Mouse (Mus musculus): ENCODE data around the gene Plekha5. TPM values are rescaled to one million over a fixed set of nuclear protein-coding genes. Genes with fewer than 3 reads are reported as not detected.
"Not testable (repeated sequence)": the region's sequence is repeated elsewhere in the genome, so short reads cannot be mapped to it uniquely, and the experiment has no call there.

The Plekha5 gene
- total RNA-seq, 2 experiments from 2014 or later = 14.5 to 17.3 TPM

GRCm38 (mm10) chr6:140598516-140598915, 174.7 kb downstream of the Plekha5 start:
- no peak for DNase-seq
- intact Hi-C loops (cut with DNase I; ENCODE audit: low total_unique reads) = no loop called here

GRCm38 (mm10) chr6:140599337-140599736, 175.5 kb downstream of the Plekha5 start:
- intact Hi-C loops (cut with DNase I; ENCODE audit: low total_unique reads) = no loop called here
- no peak for DNase-seq

- intact Hi-C loops (cut with DNase I; ENCODE audit: low total_unique reads); DNase-seq: not testable (repeated sequence)
Observed at GRCm38 (mm10) chr6:140600671-140601070, 176.8 kb downstream of the Plekha5 start.

- no peak for DNase-seq
- intact Hi-C loops (cut with DNase I; ENCODE audit: low total_unique reads) = no loop called here
Observed at GRCm38 (mm10) chr6:140601175-140601574, 177.3 kb downstream of the Plekha5 start.

- no peak for DNase-seq
- intact Hi-C loops (cut with DNase I; ENCODE audit: low total_unique reads) = no loop called here
Observed at GRCm38 (mm10) chr6:140603228-140603944, 179.5 kb downstream of the Plekha5 start.

GRCm38 (mm10) chr6:140605173-140605572, 181.3 kb downstream of the Plekha5 start:
- intact Hi-C loops (cut with DNase I; ENCODE audit: low total_unique reads); DNase-seq: not testable (repeated sequence)

GRCm38 (mm10) chr6:140605732-140606131, 181.9 kb downstream of the Plekha5 start:
- intact Hi-C loops (cut with DNase I; ENCODE audit: low total_unique reads) = no loop called here

GRCm38 (mm10) chr6:140606534-140606933, 182.7 kb downstream of the Plekha5 start:
- DNase-seq = no peak
- intact Hi-C loops (cut with DNase I; ENCODE audit: low total_unique reads) = no loop called here

More at GRCm38 (mm10) chr6:140605732-140606131, 181.9 kb downstream of the Plekha5 start:
- no peak for DNase-seq

GRCm38 (mm10) chr6:140608666-140609065, 184.8 kb downstream of the Plekha5 start:
- intact Hi-C loops (cut with DNase I; ENCODE audit: low total_unique reads) = no loop called here
- no peak for DNase-seq

- intact Hi-C loops (cut with DNase I; ENCODE audit: low total_unique reads) = no loop called here
Observed at GRCm38 (mm10) chr6:140609533-140609932, 185.7 kb downstream of the Plekha5 start.

GRCm38 (mm10) chr6:140610117-140610516, 186.3 kb downstream of the Plekha5 start:
- DNase-seq = no peak
- intact Hi-C loops (cut with DNase I; ENCODE audit: low total_unique reads) = no loop called here

More at GRCm38 (mm10) chr6:140609533-140609932, 185.7 kb downstream of the Plekha5 start:
- DNase-seq = no peak

- DNase-seq = no peak
- intact Hi-C loops (cut with DNase I; ENCODE audit: low total_unique reads) = no loop called here
Observed at GRCm38 (mm10) chr6:140611282-140611681, 187.4 kb downstream of the Plekha5 start.

GRCm38 (mm10) chr6:140611893-140612473, 188.1 kb downstream of the Plekha5 start:
- intact Hi-C loops (cut with DNase I; ENCODE audit: low total_unique reads) = no loop called here
- no peak for DNase-seq

GRCm38 (mm10) chr6:140613822-140614221, 190.0 kb downstream of the Plekha5 start:
- no peak for DNase-seq
- intact Hi-C loops (cut with DNase I; ENCODE audit: low total_unique reads) = no loop called here

- intact Hi-C loops (cut with DNase I; ENCODE audit: low total_unique reads) = no loop called here
Observed at GRCm38 (mm10) chr6:140614711-140615110, 190.9 kb downstream of the Plekha5 start.

GRCm38 (mm10) chr6:140620531-140621349, 196.9 kb downstream of the Plekha5 start:
- intact Hi-C loops (cut with DNase I; ENCODE audit: low total_unique reads) = no loop called here
- no peak for DNase-seq

More at GRCm38 (mm10) chr6:140614711-140615110, 190.9 kb downstream of the Plekha5 start:
- DNase-seq = no peak

GRCm38 (mm10) chr6:140621622-140622021, 197.8 kb downstream of the Plekha5 start:
- intact Hi-C loops (cut with DNase I; ENCODE audit: low total_unique reads) = no loop called here
- DNase-seq = no peak

GRCm38 (mm10) chr6:140622391-140623225, 198.8 kb downstream of the Plekha5 start, which contains the start of gene Aebp2:
Gene Aebp2 (plus strand): TSS chr6:140622663.
- intact Hi-C loops (cut with DNase I; ENCODE audit: low total_unique reads) = no loop called here
- peak; percentile 10 for DNase-seq

Measured in gastrocnemius, postnatal 14 days (tissue).